ENCODE assay signal across 14 mouse cellular contexts in the genomic region with DNA sequence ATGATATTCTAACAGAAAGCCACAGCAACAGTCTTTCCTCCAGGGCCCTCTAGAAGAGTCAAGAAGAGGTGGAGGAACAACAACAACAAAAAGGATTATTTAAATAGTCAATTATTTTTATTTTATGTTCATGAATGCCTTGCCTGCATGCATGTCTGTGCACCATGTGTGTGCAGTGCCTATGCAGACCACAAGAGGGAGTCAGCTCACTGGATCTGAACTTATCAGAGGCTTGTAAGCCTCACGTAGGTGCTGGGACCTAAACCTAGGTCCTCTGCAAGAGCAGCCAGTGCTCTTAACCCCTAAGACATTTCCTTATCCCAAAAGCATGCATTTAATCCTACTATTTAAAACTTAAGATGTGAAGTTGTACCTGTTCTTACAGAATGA. TPM values are rescaled to one million over a fixed set of nuclear protein-coding genes. Genes with fewer than 3 reads are reported as not detected.
DNase-seq lines count a peak whose midpoint lies in the region; ATAC-seq and TF ChIP-seq lines count a peak whose summit lies in the region.
"Had no signal": no experiment of that assay in that cellular context is flagged by ENCODE, and none has a peak within 500 bp of the region (broad histone marks: within the 10 kb centered on the region; RNA-seq: fewer than 3 reads in every experiment).

No protein-coding gene starts in this region.

- H3K27me3 ChIP-seq in lung, postnatal 0 days (replicated peaks; ENCODE audit: insufficient read depth, low read length), result no peaks in the 10 kb centered on the region
- no peaks in the 10 kb centered on the region for H3K27me3 ChIP-seq in midbrain, embryonic 11.5 days (ENCODE audit: control insufficient read depth, insufficient read depth, low read length)
- H3K27me3 ChIP-seq: embryonic facial prominence, embryonic 13.5 days; heart, embryonic 15.5 days; lung, embryonic 15.5 days had no signal

- H3K9me3 ChIP-seq in lung, postnatal 0 days (ENCODE audit: low read length), result no peaks in the 10 kb centered on the region
- H3K9me3 ChIP-seq in midbrain, embryonic 11.5 days (ENCODE audit: control insufficient read depth, low read length), result no peaks in the 10 kb centered on the region; the same call in 1 of the 2 replicates
- H3K9me3 ChIP-seq: heart, embryonic 15.5 days; lung, embryonic 15.5 days had no signal

- no peak for TF ChIP-seq POLR2A in bone marrow macrophage, adult 2 months (IDR thresholded peaks at IDR 0.05; ENCODE audit: borderline replicate concordance, low read depth, low read length)

- H3K4me1 ChIP-seq in lung, postnatal 0 days (ENCODE audit: insufficient read depth, low read depth, low read length), result no peaks in the 10 kb centered on the region
- peaks cover 29% of the 10 kb centered on the region for H3K4me1 ChIP-seq in bone marrow macrophage, adult 2 months (ENCODE audit: control insufficient read depth, insufficient read depth, low read length)
- H3K4me1 ChIP-seq in midbrain, embryonic 11.5 days (ENCODE audit: control insufficient read depth, insufficient read depth, low read length), result peaks cover 2% of the 10 kb centered on the region; the same call in 1 of the 2 replicates
- H3K4me1 ChIP-seq: heart, embryonic 15.5 days had no signal

- intact Hi-C loops in gastrocnemius, adult 2 months (cut with DNase I), result no loop called here

- H3K27ac ChIP-seq in gastrocnemius, adult 2 months, result no peak overlapping the region
- H3K27ac ChIP-seq in lung, postnatal 0 days (ENCODE audit: low read length), result no peak overlapping the region
- peak overlapping the region; percentile 99 for H3K27ac ChIP-seq in bone marrow macrophage, adult 2 months (ENCODE audit: insufficient read depth, low read depth, low read length)
- no peak overlapping the region for H3K27ac ChIP-seq in midbrain, embryonic 11.5 days (ENCODE audit: low read depth, low read length)
- H3K27ac ChIP-seq: embryonic facial prominence, embryonic 13.5 days; heart, embryonic 15.5 days; lung, embryonic 15.5 days had no signal

- TF ChIP-seq CTCF in gastrocnemius, adult 2 months (IDR thresholded peaks at IDR 0.05), result peak; percentile 35; the same call in 1 of the 2 replicates
- peak; percentile 44 for TF ChIP-seq CTCF in lung, postnatal 0 days (IDR thresholded peaks at IDR 0.05)
- peak; percentile 89 for TF ChIP-seq CTCF in bone marrow macrophage, adult 2 months (IDR thresholded peaks at IDR 0.05; ENCODE audit: low read depth, low read length)

- H3K36me3 ChIP-seq in lung, postnatal 0 days (ENCODE audit: insufficient read depth, low read length), result no peaks in the 10 kb centered on the region
- H3K36me3 ChIP-seq in midbrain, embryonic 11.5 days (ENCODE audit: control insufficient read depth, insufficient read depth, low read length), result no peaks in the 10 kb centered on the region
- H3K36me3 ChIP-seq: embryonic facial prominence, embryonic 13.5 days; heart, embryonic 15.5 days; lung, embryonic 15.5 days had no signal

- no peak for ATAC-seq in lung, postnatal 0 days
- peak; percentile 16 for ATAC-seq in megakaryocyte progenitor cell, adult 5-6 weeks (replicated peaks; ENCODE audit: poor library complexity)
- no peak for ATAC-seq in midbrain, embryonic 11.5 days (ENCODE audit: low FRiP score)
- ATAC-seq: forebrain, embryonic 14.5 days had no signal

- no peak overlapping the region for H3K4me2 ChIP-seq in lung, postnatal 0 days (replicated peaks; ENCODE audit: low read depth, low read length)
- H3K4me2 ChIP-seq in midbrain, embryonic 11.5 days, result no peak overlapping the region
- H3K4me2 ChIP-seq: embryonic facial prominence, embryonic 13.5 days; heart, embryonic 15.5 days; lung, embryonic 15.5 days had no signal

- no peak for TF ChIP-seq EP300 in lung, postnatal 0 days (IDR thresholded peaks at IDR 0.05)

- 85% methylated on average over 1 of the region's 1 CpGs for WGBS in lung, postnatal 0 days
- 71% methylated on average over 1 of the region's 1 CpGs for WGBS in midbrain, embryonic 11.5 days

- no peak for DNase-seq in gastrocnemius, adult 2 months
- no peak for DNase-seq in gastrocnemius, postnatal 25 days
- no peak for DNase-seq in lung, postnatal 0 days (ENCODE audit: low spot score)
- no peak for DNase-seq in lung, postnatal 4 days
- DNase-seq in ovary, postnatal 36 days (ENCODE audit: low spot score), result no peak
- DNase-seq in midbrain, embryonic 11.5 days (ENCODE audit: low spot score, missing footprints), result no peak
- DNase-seq: cerebellum, postnatal 36 days; gastrocnemius, postnatal 10 days had no signal

- no peak overlapping the region for H3K9ac ChIP-seq in lung, postnatal 0 days (replicated peaks; ENCODE audit: low read depth)
- H3K9ac ChIP-seq in midbrain, embryonic 11.5 days (ENCODE audit: low read length), result no peak overlapping the region
- H3K9ac ChIP-seq: embryonic facial prominence, embryonic 13.5 days; heart, embryonic 15.5 days; lung, embryonic 15.5 days had no signal

- no peak overlapping the region for H3K4me3 ChIP-seq in gastrocnemius, adult 2 months
- no peak overlapping the region for H3K4me3 ChIP-seq in lung, postnatal 0 days (ENCODE audit: low read depth, low read length)
- no peak overlapping the region; the same call in 1 of the 2 replicates for H3K4me3 ChIP-seq in bone marrow macrophage, adult 2 months (ENCODE audit: insufficient read depth, low read length)
- no peak overlapping the region for H3K4me3 ChIP-seq in midbrain, embryonic 11.5 days (ENCODE audit: low read depth, low read length)
- H3K4me3 ChIP-seq: embryonic facial prominence, embryonic 13.5 days; heart, embryonic 15.5 days; lung, embryonic 15.5 days had no signal

RNA-seq across cellular contexts. Expression of gene Alox5ap, which starts 10.5 kb away (rescaled TPM):
- 1 to 10 TPM; 4.1 to 5.1 TPM for total RNA-seq in gastrocnemius, adult 2 months (2021)
- total RNA-seq in gastrocnemius, postnatal 25 days (2021), result 10 to 100 TPM in 1 of 2 experiments, 1 to 10 TPM in 1; 6.2 to 11.0 TPM
- polyA plus RNA-seq in lung, postnatal 0 days (2015; fragmentation: Nextera tagmentation; extraction: Ambion mirVana), result 59.6 and 76.9 TPM in 2 replicates
- 992 and 1,124 TPM in 2 replicates for polyA plus RNA-seq in bone marrow macrophage, adult 2 months (2012; ENCODE audit: insufficient read depth, insufficient read length, missing spikeins)
- total RNA-seq in megakaryocyte progenitor cell, adult 5-6 weeks (2015), result 426 and 442 TPM in 2 replicates
- 320 and 453 TPM in 2 replicates for total RNA-seq in megakaryocyte progenitor cell, adult 5-6 weeks (2017)
- polyA plus RNA-seq in midbrain, embryonic 11.5 days (2014; fragmentation: Nextera tagmentation; extraction: Ambion mirVana), result 6.3 and 9.3 TPM in 2 replicates

Comparison
In these comparisons a context has a peak if more than half of its experiments do, and no peak if none do; other contexts are left out.
1. CTCF ChIP-seq: peak in every context shown above with its lines; median percentile 89 in bone marrow macrophage, adult 2 months; 44 in lung, postnatal 0 days; 35 in gastrocnemius, adult 2 months.
2. RNA of gene Alox5ap, which starts 10.5 kb away (total RNA-seq): 320 to 453 TPM in megakaryocyte progenitor cell, adult 5-6 weeks; 6.2 to 11.0 TPM in gastrocnemius, postnatal 25 days and 4.1 to 5.1 TPM in gastrocnemius, adult 2 months; every median in the first group is over 10 times any median in the second.